Mouse (Mus musculus) ZHBTc4 (cell line): ENCODE results near the gene Tmem245.
A peak's percentile ranks its signal among the peaks of the same experiment; 100 is the strongest.
"Not testable (repeated sequence)": the region's sequence is repeated elsewhere in the genome, so short reads cannot be mapped to it uniquely, and the experiment has no call there.

Experiments used
- DNase-seq: peaks from one replicate; pipeline ENCODE4 v3.0.0-alpha.2; 2011; ENCODE audit warnings: low read depth, low spot score

Gene Tmem245

GRCm38 (mm10) chr4:56926971-56927370, 20.3 kb downstream of the Tmem245 start:
- no peak for DNase-seq

DNA sequence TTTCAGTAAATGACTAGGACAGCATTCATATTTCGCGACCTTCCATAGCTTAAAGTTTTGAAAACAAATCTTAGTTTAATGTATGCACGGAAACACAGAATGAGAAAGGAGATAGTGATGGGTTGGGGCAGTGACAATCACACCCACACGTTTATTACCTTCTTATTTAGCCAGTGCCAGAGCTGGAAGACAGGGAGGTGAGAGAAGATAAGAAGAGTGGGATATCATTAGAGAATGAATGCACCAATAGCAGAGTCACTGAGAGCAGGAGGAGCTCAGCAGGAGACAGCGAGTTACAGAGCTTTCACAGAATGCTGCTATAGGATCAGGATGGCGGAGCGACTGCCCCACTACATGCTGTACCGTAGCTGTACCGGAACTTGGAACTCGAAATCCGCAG, 25.0 kb downstream of the Tmem245 start:
- no peak for DNase-seq

- DNase-seq: no peak
Measured at GRCm38 (mm10) chr4:56915732-56916325, 31.4 kb downstream of the Tmem245 start.

GRCm38 (mm10) chr4:56914761-56915160, 32.5 kb downstream of the Tmem245 start:
- no peak for DNase-seq

- DNase-seq: peak; percentile 74
Measured at GRCm38 (mm10) chr4:56914338-56914737, 32.9 kb downstream of the Tmem245 start.

- no peak for DNase-seq
Measured at GRCm38 (mm10) chr4:56912382-56913001, 34.7 kb downstream of the Tmem245 start.

DNA sequence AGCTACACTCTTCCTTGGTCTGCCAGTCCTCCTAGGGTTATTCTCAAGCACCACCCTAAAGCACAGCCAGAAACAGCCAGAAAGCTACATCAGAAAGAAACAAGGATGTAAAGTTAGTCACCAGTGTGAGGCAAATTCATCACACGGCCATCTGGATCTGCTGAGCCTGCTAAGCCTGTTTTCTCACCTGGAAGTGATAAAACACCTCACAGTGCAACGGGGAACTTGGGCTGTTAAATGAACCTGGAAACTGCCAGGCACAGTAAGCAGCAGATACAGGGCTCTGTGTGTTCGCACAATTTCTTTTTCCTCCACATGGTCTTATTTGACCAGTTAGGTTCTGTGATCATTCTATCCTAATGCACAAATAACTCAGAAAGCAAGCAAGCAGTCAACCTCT, 37.7 kb downstream of the Tmem245 start:
- DNase-seq: no peak

- DNase-seq: no peak
Measured at GRCm38 (mm10) chr4:56907671-56908070, 39.6 kb downstream of the Tmem245 start.

- no peak for DNase-seq
Measured at GRCm38 (mm10) chr4:56906926-56907325, 40.3 kb downstream of the Tmem245 start.

DNA sequence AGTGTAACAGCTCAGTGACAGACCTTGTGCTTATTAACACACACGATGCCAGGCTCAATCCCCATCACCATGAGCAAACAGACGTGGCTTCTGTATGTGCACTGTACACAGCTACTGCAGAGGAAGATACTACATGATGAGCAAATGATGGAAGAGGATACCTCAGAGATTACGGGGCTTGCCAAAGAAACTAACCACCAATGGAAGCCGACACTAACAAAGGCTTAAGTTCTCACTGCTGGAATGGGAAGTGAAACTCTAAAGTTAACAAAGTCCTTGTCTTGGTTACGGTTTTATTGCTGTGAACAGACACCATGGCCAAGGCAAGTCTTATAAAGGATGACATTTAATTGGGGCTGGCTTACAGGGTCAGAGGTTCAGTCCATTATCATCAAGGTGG, 41.7 kb downstream of the Tmem245 start:
- DNase-seq: no peak

DNA sequence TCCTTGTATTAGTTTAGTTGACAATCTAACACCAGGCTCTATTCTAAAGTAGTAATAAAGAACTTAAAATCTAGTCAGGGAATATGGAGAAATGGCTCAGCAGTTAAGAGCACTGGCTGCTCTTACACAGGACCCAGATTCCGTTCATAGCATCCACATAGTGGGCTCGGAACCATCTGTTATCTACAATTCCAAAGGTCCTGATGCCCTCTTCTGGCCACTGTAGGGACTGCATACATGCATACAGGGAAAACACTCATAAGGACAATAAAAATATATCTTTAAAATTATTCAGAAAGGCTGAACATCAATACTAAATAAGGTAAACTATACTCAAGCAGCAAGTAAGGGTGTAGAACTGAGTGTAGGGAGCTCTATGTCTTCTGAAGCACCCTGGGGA, 45.6 kb downstream of the Tmem245 start:
- peak; percentile 63 for DNase-seq

- DNase-seq: no peak
Measured at GRCm38 (mm10) chr4:56899216-56899615, 48.0 kb downstream of the Tmem245 start.

GRCm38 (mm10) chr4:56897511-56897910, 49.7 kb downstream of the Tmem245 start:
- peak; percentile 46 for DNase-seq

- DNase-seq: peak; percentile 70
Measured at GRCm38 (mm10) chr4:56894196-56894595, 53.0 kb downstream of the Tmem245 start.

- no peak for DNase-seq
Measured at GRCm38 (mm10) chr4:56892501-56893115, 54.6 kb downstream of the Tmem245 start.

GRCm38 (mm10) chr4:56888483-56888882, 58.8 kb downstream of the Tmem245 start:
- no peak for DNase-seq

GRCm38 (mm10) chr4:56886286-56886979, 60.8 kb downstream of the Tmem245 start:
- no peak for DNase-seq

GRCm38 (mm10) chr4:56880036-56880703, 67.1 kb downstream of the Tmem245 start:
- no peak for DNase-seq

- DNase-seq: no peak
Measured at GRCm38 (mm10) chr4:56878971-56879370, 68.3 kb downstream of the Tmem245 start.

- DNase-seq: not testable (repeated sequence)
Measured at GRCm38 (mm10) chr4:56870541-56870940, 76.7 kb downstream of the Tmem245 start.

DNA sequence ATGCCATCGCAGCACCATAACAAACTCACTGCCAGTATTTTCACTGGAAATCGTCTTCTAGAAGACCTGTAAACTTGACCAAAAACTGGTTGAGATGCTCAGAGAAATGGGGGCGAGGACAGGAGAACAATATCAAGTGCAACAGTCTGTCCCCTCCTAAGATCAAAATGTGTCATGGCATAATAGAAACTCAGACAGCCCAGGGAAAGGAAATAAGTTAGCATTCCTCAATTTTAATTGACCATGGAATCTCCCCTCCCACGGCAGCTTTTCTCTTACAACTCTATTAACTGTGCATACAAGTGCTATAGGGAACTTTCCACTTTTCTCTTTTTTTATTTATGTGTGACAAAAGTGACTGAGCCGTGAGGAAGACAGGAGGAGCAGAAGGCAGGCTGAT, 79.5 kb downstream of the Tmem245 start:
- no peak for DNase-seq

- DNase-seq: peak; percentile 40
Measured at GRCm38 (mm10) chr4:56865971-56866370, 81.3 kb downstream of the Tmem245 start.
